ENCODE assay signal across 10 mouse cellular contexts in the genomic region with DNA sequence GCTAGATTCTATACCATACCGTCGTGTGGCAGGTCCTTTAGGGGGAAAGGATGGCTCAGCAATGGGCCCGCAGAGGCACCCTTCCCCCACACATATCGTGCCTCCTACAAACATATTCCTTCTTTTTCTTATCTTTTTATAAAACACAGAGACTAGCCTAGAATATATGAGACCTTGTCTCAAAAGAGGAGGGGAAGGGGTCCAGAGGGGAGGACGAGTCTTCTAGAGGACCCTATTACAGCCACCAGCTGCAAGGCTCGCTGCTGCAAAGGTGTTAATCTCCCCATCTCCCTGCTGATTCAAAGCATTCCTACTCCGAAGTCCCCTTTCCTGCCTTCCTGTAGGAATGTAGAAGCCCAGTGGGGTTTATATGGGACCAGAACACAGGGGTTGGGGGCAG. TPM values are rescaled to one million over a fixed set of nuclear protein-coding genes. Genes with fewer than 3 reads are reported as not detected.
DNase-seq lines count a peak whose midpoint lies in the region; ATAC-seq and TF ChIP-seq lines count a peak whose summit lies in the region.
"Had no signal": no experiment of that assay in that cellular context is flagged by ENCODE, and none has a peak within 500 bp of the region (broad histone marks: within the 10 kb centered on the region; RNA-seq: fewer than 3 reads in every experiment).

No protein-coding gene starts in this region.

- TF ChIP-seq POLR2A in MEL (IDR thresholded peaks at IDR 0.05; ENCODE audit: control insufficient read depth in 1 of 2, insufficient read depth in 1 of 2, low read depth in 1 of 2, low read length in 2 of 2, poor library complexity in 1 of 2) = no peak

- 13% methylated on average over 7 of the region's 7 CpGs for WGBS in heart, embryonic 15.5 days
- WGBS in hindbrain, embryonic 14.5 days = 8% methylated on average over 7 of the region's 7 CpGs
- WGBS in midbrain, embryonic 14.5 days = 5% methylated on average over 7 of the region's 7 CpGs

- no peak overlapping the region for H3K9ac ChIP-seq in heart, embryonic 15.5 days
- peak overlapping the region; percentile 74 for H3K9ac ChIP-seq in MEL (ENCODE audit: control insufficient read depth, low read depth, low read length, poor library complexity, severe bottlenecking)
- H3K9ac ChIP-seq in hindbrain, embryonic 14.5 days = no peak overlapping the region
- no peak overlapping the region for H3K9ac ChIP-seq in midbrain, embryonic 14.5 days (replicated peaks; ENCODE audit: low read length)

- peaks cover 16% of the 10 kb centered on the region for H3K4me1 ChIP-seq in heart, embryonic 15.5 days (replicated peaks)
- H3K4me1 ChIP-seq in MEL (ENCODE audit: control insufficient read depth in 1 of 2, insufficient read depth in 2 of 2, low read length in 2 of 2) = peaks cover 8 to 22% of the 10 kb centered on the region in 2 experiments
- H3K4me1 ChIP-seq in hindbrain, embryonic 14.5 days (replicated peaks; ENCODE audit: control insufficient read depth, insufficient read depth, low read length) = peaks cover 7% of the 10 kb centered on the region
- H3K4me1 ChIP-seq in midbrain, embryonic 14.5 days (ENCODE audit: control insufficient read depth, insufficient read depth, low read length) = peaks cover 15% of the 10 kb centered on the region

- ATAC-seq in heart, embryonic 15.5 days (replicated peaks; ENCODE audit: insufficient number of reproducible peaks, insufficient read depth, low FRiP score, low read depth) = no peak
- no peak for ATAC-seq in hindbrain, embryonic 14.5 days (ENCODE audit: low FRiP score)
- no peak for ATAC-seq in midbrain, embryonic 14.5 days (ENCODE audit: low FRiP score, low TSS enrichment)
- ATAC-seq: lung, postnatal 0 days had no signal

- no peak overlapping the region for H3K4me3 ChIP-seq in heart, embryonic 15.5 days
- peak overlapping the region; percentile 25 to 28 for H3K4me3 ChIP-seq in MEL (ENCODE audit: control insufficient read depth in 1 of 2, insufficient read depth in 1 of 2, low read depth in 2 of 2, low read length in 2 of 2)
- no peak overlapping the region for H3K4me3 ChIP-seq in hindbrain, embryonic 14.5 days (replicated peaks; ENCODE audit: low read length)
- H3K4me3 ChIP-seq in midbrain, embryonic 14.5 days (replicated peaks; ENCODE audit: low read depth, low read length) = no peak overlapping the region

- DNase-seq in heart, postnatal 10 days = no peak
- no peak for DNase-seq in MEL (ENCODE audit: low read depth, low spot score)
- DNase-seq in hindbrain, embryonic 14.5 days (ENCODE audit: low spot score) = no peak
- DNase-seq in midbrain, embryonic 14.5 days = no peak
- no peak for DNase-seq in ovary, adult 18-20 months (ENCODE audit: low spot score)
- DNase-seq in layer of hippocampus, adult 8-10 months (ENCODE audit: low spot score in 2 of 2) = no peak
- DNase-seq in thymus, postnatal 25 days = no peak
- DNase-seq: kidney, adult 9 months had no signal

- intact Hi-C loops in heart, postnatal 10 days (cut with DNase I) = no loop called here

- no peak overlapping the region; the same call in 1 of the 2 replicates for H3K27ac ChIP-seq in heart, embryonic 15.5 days
- H3K27ac ChIP-seq in MEL (ENCODE audit: control insufficient read depth, low read depth, low read length) = peak overlapping the region; percentile 90
- no peak overlapping the region; the same call in 1 of the 2 replicates for H3K27ac ChIP-seq in hindbrain, embryonic 14.5 days
- peak overlapping the region; percentile 55 for H3K27ac ChIP-seq in midbrain, embryonic 14.5 days (replicated peaks; ENCODE audit: low read depth, low read length)

- TF ChIP-seq CTCF in MEL (IDR thresholded peaks at IDR 0.05 in 2 of 3, conservative IDR thresholded peaks at IDR 0.05 in 1 of 3; ENCODE audit: control insufficient read depth in 1 of 3, insufficient read depth in 1 of 3, low read depth in 2 of 3, low read length in 3 of 3, poor library complexity in 1 of 3, severe bottlenecking in 1 of 3) = no peak

- TF ChIP-seq EP300 in MEL (IDR thresholded peaks at IDR 0.05; ENCODE audit: low read depth in 1 of 2, low read length in 2 of 2) = peak; percentile 15 to 16; a peak in 2 of 4 replicates

- H3K36me3 ChIP-seq in heart, embryonic 15.5 days = no peaks in the 10 kb centered on the region
- H3K36me3 ChIP-seq in MEL (ENCODE audit: control insufficient read depth in 1 of 2, insufficient read depth in 2 of 2, low read length in 2 of 2) = peaks cover 0 to 15% of the 10 kb centered on the region in 2 experiments; a peak in 2 of 4 replicates
- H3K36me3 ChIP-seq in hindbrain, embryonic 14.5 days (replicated peaks; ENCODE audit: control insufficient read depth, insufficient read depth) = no peaks in the 10 kb centered on the region
- no peaks in the 10 kb centered on the region for H3K36me3 ChIP-seq in midbrain, embryonic 14.5 days (ENCODE audit: control insufficient read depth, insufficient read depth, low read length)

- H3K27me3 ChIP-seq in heart, embryonic 15.5 days = no peaks in the 10 kb centered on the region
- 0 out of 4 replicates have a peak, but pooled peaks cover 0 to 2% of the 10 kb centered on the region in 2 experiments for H3K27me3 ChIP-seq in MEL (ENCODE audit: control insufficient read depth in 1 of 2, insufficient read depth in 2 of 2, low read length in 2 of 2)
- no peaks in the 10 kb centered on the region for H3K27me3 ChIP-seq in hindbrain, embryonic 14.5 days (ENCODE audit: control insufficient read depth, insufficient read depth, low read length)
- no peaks in the 10 kb centered on the region for H3K27me3 ChIP-seq in midbrain, embryonic 14.5 days (ENCODE audit: control insufficient read depth, insufficient read depth, low read length)

- H3K79me2 ChIP-seq in MEL (ENCODE audit: control insufficient read depth, insufficient read depth, low read length, poor library complexity) = no peaks in the 10 kb centered on the region; the same call in 1 of the 2 replicates

- no peak for TF ChIP-seq RAD21 in MEL (IDR thresholded peaks at IDR 0.05; ENCODE audit: low read depth, low read length)

- H3K9me3 ChIP-seq in heart, embryonic 15.5 days (replicated peaks) = no peaks in the 10 kb centered on the region
- no peaks in the 10 kb centered on the region for H3K9me3 ChIP-seq in MEL (replicated peaks; ENCODE audit: insufficient read depth, low read length)
- no peaks in the 10 kb centered on the region for H3K9me3 ChIP-seq in hindbrain, embryonic 14.5 days (ENCODE audit: control insufficient read depth, low read length)
- no peaks in the 10 kb centered on the region for H3K9me3 ChIP-seq in midbrain, embryonic 14.5 days (ENCODE audit: control insufficient read depth, low read length)

- H3K4me2 ChIP-seq in heart, embryonic 15.5 days = peak overlapping the region; percentile 18; the same call in 1 of the 2 replicates
- 0 out of 2 replicates have a peak overlapping the region, but pooled peaks have one; percentile 12 for H3K4me2 ChIP-seq in hindbrain, embryonic 14.5 days (replicated peaks)
- H3K4me2 ChIP-seq in midbrain, embryonic 14.5 days (ENCODE audit: low read length) = peak overlapping the region; percentile 13; the same call in 1 of the 2 replicates

TF ChIP-seq in MEL, 35 proteins besides CTCF, POLR2A, EP300 and RAD21:
- no peak for TF ChIP-seq GABPA (IDR thresholded peaks at IDR 0.05; ENCODE audit: low read depth, low read length)
- TF ChIP-seq CHD2 (IDR thresholded peaks at IDR 0.05; ENCODE audit: low read length) = peak; percentile 49
- TF ChIP-seq ZC3H11A (IDR thresholded peaks at IDR 0.05; ENCODE audit: low read depth, low read length) = peak; percentile 16; the same call in 1 of the 2 replicates
- no peak for TF ChIP-seq ZMIZ1 (IDR thresholded peaks at IDR 0.05; ENCODE audit: low read depth, low read length)
- TF ChIP-seq MAX (IDR thresholded peaks at IDR 0.05; ENCODE audit: low read length) = peak; percentile 3; the same call in 1 of the 2 replicates
- 0 out of 2 replicates have a peak, but pooled peaks have one; percentile 8 for TF ChIP-seq GATA1 (IDR thresholded peaks at IDR 0.05; ENCODE audit: low read depth, low read length)
- no peak; the same call in 1 of the 2 replicates for TF ChIP-seq MXI1 (IDR thresholded peaks at IDR 0.05; ENCODE audit: low read depth, low read length)
TF ChIP-seq in MEL: peak in this region for 4.

RNA-seq across cellular contexts. Expression of a gene that starts 12.1 kb away (rescaled TPM):
- 14.1 and 18.0 TPM in 2 replicates for polyA plus RNA-seq in heart, embryonic 15.5 days (2015; fragmentation: Nextera tagmentation; extraction: Ambion mirVana)
- total RNA-seq in heart, postnatal 10 days (2021) = 10 to 100 TPM; 19.7 to 23.4 TPM
- 26.5 and 29.4 TPM in 2 replicates for total RNA-seq in MEL (2012; rRNA removed)
- 10 to 100 TPM in 1 of 2 experiments, not detected in 1; 52.1 TPM for polyA plus RNA-seq in MEL (2012; ENCODE audit: insufficient read depth in 1 of 2, insufficient read length in 2 of 2, low read depth in 1 of 2, low replicate concordance in 2 of 2, missing spikeins in 1 of 2)
- 5.4 and 7.1 TPM in 2 replicates for polyA plus RNA-seq in hindbrain, embryonic 14.5 days (2014; fragmentation: Nextera tagmentation; extraction: Ambion mirVana)
- polyA plus RNA-seq in midbrain, embryonic 14.5 days (2014; fragmentation: Nextera tagmentation; extraction: Ambion mirVana) = 3.1 and 5.2 TPM in 2 replicates
- total RNA-seq in layer of hippocampus, adult 8-10 months (2022) = 10 to 100 TPM; 10.2 to 16.0 (median 14.8) TPM

RNA-seq across cellular contexts. Expression of a gene that starts 14.7 kb away (rescaled TPM):
- 11.4 and 14.8 TPM in 2 replicates for polyA plus RNA-seq in heart, embryonic 15.5 days (2015; fragmentation: Nextera tagmentation; extraction: Ambion mirVana)
- 10 to 100 TPM; 31.3 to 34.9 TPM for total RNA-seq in heart, postnatal 10 days (2021)
- 50.5 and 55.1 TPM in 2 replicates for total RNA-seq in MEL (2012; rRNA removed)
- polyA plus RNA-seq in MEL (2012; ENCODE audit: insufficient read depth in 1 of 2, insufficient read length in 2 of 2, low read depth in 1 of 2, low replicate concordance in 2 of 2, missing spikeins in 1 of 2) = 10 to 100 TPM; 38.2 to 99.4 TPM
- polyA plus RNA-seq in hindbrain, embryonic 14.5 days (2014; fragmentation: Nextera tagmentation; extraction: Ambion mirVana) = 86.6 and 101 TPM in 2 replicates
- polyA plus RNA-seq in midbrain, embryonic 14.5 days (2014; fragmentation: Nextera tagmentation; extraction: Ambion mirVana) = 71.5 and 103 TPM in 2 replicates
- 10 to 100 TPM; 85.8 to 99.0 (median 90.4) TPM for total RNA-seq in layer of hippocampus, adult 8-10 months (2022)

RNA-seq across cellular contexts. Expression of a gene that starts 31.4 kb away (rescaled TPM):
- 3.0 and 4.3 TPM in 2 replicates for polyA plus RNA-seq in heart, embryonic 15.5 days (2015; fragmentation: Nextera tagmentation; extraction: Ambion mirVana)
- total RNA-seq in heart, postnatal 10 days (2021) = 1 to 10 TPM; 1.8 to 2.2 TPM
- total RNA-seq in MEL (2012; rRNA removed) = 0.62 and 1.0 TPM in 2 replicates
- 1 to 10 TPM in 1 of 2 experiments, not detected in 1; 4.6 TPM for polyA plus RNA-seq in MEL (2012; ENCODE audit: insufficient read depth in 1 of 2, insufficient read length in 2 of 2, low read depth in 1 of 2, low replicate concordance in 2 of 2, missing spikeins in 1 of 2)
- 16.7 and 32.8 TPM in 2 replicates for polyA plus RNA-seq in hindbrain, embryonic 14.5 days (2014; fragmentation: Nextera tagmentation; extraction: Ambion mirVana)
- polyA plus RNA-seq in midbrain, embryonic 14.5 days (2014; fragmentation: Nextera tagmentation; extraction: Ambion mirVana) = 7.1 TPM in 2 replicates
- 1 to 10 TPM; 1.2 to 3.0 (median 2.1) TPM for total RNA-seq in layer of hippocampus, adult 8-10 months (2022)

Comparison
In these comparisons a context has a peak if more than half of its experiments do, and no peak if none do; other contexts are left out.
1. H3K27ac ChIP-seq: peak in MEL (single experiment) and midbrain, embryonic 14.5 days (single experiment); none in heart, embryonic 15.5 days (single experiment) and hindbrain, embryonic 14.5 days (single experiment).
2. H3K4me3 ChIP-seq: peak in MEL (2 of 2); none in heart, embryonic 15.5 days (single experiment), hindbrain, embryonic 14.5 days (single experiment) and midbrain, embryonic 14.5 days (single experiment).
3. Peak in every context shown above with its lines, with median percentiles within 50 percentile points of each other: H3K4me2 ChIP-seq.